Mouse (Mus musculus) retina, postnatal 1 day (tissue): ENCODE data around the gene Zfp74.
"Not testable (repeated sequence)": the region's sequence is repeated elsewhere in the genome, so short reads cannot be mapped to it uniquely, and the experiment has no call there.

ENCODE experiments used
- DNase-seq: peaks from one replicate; pipeline ENCODE4 v3.0.0-alpha.2; 2012

Zfp74 gene

DNA sequence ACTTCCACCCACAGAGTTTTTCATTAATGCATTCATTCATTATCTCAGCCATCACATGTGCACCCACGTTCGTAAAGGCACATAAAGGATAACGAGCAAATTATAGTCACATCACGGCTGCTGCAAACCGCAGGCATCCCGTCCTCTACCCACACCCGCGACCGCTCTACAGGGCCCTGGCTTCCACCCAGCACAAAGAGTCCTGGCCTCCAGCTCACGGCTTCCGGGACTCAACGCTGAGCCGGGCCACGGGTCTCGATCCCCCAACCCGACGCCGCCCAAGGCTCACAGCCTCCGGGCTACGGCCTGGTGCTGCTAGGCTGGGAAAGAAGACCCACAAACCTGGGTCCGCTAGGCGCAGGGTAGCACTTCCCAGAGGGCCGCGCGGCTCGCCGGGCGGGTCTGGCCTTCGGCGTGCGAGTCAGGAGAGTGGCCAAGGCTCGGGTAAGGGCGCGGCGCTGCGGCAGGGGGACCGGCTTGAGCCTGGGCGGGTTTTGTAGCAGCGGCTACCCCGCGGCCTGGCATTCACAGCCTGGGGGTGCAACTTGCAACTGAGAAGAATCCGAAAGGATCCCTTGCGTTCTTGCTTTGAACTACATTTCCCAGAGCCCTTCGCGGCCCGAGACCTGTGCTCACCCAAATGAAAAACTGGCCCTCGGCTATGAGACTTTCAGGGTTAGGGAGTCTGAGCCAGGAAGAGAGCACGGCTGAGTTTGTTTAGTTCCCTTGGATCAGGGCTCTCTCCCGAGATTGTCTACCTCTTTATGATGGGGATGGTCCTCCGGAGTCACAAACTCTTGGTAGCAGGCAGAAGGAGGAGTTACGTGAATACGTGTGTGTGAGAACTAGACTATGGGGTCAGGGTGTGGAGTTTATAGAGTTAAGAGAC lies at the start of gene Zfp74:
TSS of gene Zfp74 (minus strand) at position 577 of the 889 bp plus-strand sequence.
- peak; percentile 87 for DNase-seq

DNA sequence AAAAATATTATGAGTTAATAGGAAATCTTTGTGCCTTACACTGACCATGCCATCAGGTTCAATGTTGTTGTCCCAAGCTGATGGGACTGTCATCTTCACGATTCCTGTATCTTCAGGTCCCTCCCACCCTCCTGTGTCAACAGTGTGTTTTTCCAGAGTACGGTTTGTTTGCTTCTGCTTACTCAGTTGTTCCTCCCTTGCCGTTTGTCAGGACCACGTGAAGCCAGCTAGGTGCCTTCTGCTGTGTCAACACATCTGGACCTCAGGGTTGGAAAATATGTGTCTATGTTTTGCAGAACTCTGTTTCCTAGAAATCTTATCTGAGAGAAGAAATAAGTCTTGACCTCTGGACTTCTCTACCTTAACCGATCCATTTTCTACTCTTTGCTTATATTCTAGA lies 46.7 kb upstream of the Zfp74 start:
- no peak for DNase-seq

DNA sequence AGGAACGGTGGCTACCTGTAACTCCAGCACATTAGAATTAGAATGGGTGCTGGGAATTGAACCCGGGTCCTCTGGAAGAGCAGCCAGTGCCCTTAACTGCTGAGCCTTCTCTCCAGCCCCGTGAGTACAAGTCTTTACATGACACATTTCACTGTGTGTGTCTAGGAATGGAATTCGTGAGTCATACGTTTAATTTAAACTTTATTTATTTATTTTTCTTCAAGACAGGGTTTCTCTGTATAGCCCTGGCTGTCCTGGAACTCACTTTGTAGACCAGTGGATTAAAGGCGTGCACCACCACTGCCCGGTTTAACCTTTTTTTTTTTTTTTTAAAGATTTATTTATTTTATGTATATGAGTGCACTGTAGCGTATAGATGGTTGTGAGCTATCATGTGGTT lies 41.2 kb upstream of the Zfp74 start:
- no peak for DNase-seq

DNA sequence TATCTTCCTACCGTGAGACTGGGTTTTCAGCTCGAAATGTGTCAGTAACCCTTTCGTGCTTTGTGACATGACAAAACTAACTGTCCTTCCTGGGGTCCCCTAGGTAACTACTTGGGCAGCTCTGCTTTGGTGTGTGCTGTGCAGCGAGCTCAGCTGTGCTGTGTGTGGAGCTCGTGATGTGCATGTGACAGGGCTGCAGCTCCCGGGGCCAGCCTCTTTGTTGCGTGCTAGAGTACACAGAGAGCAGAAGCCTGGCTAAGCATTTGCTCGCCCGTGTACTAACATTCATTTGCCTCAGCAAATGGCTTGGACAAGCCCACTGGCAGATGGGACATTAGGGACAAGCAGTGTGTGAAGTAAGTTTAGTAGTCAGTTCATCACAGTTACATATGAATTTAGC lies 39.5 kb upstream of the Zfp74 start:
- DNase-seq: no peak

DNA sequence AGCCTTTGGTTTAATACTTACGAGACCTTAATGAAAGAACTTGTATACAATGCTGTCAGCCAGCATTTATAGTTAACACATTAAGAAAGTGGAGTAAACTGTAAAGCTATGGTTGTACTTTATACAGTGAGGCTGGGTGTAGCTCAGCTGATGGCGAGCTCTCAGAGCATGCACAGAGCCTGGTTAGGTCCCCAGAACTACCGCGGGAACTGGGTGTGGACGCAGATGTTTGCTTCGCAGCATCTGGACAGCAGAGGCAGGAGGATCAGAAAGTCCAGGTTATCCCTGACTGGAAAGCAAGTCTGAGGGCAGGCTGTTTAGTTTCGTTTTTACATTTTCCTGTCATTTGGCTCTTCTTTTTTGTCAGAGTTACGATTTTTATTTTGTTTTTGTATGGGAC lies 38.8 kb upstream of the Zfp74 start:
- no peak for DNase-seq

DNA sequence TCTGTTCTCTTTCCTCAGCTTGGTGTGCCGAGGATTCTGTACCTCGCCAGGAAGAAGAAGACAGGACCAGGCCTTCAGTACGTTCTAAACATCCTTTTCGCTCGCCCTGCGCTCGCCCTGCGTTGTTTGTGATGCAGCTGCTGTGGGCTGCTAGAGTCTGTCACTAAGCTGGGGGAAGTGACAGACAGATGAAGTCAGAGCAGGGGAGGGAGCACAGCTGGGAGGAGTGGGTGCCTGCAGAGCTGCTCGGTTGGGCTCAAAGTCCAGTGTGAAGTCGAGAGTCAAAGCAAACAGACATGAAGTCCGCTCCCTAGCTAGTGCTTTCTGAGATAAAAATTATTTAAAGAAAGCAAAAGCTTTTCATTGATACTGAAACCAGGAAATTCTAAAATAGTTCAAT lies 35.1 kb upstream of the Zfp74 start:
- DNase-seq: no peak

DNA sequence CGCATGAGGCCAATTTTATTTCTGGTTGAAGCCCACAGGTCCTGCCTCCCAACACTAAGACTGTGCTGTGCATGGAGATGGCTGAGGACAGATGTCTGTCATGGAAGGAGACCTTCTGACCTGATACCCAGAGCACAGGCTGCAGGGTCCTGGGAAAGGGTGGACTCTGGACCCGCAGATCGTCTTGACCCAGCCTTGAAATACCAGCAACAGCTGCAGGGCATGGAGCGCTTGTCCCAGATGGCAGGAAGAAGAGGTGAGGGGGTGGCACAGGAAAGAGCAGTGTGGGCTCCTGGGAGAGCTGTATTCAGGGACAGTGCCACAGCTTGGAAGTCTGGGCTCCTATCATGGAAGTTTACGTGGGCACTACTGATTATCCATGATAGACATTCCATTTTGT lies 33.7 kb upstream of the Zfp74 start:
- DNase-seq: no peak

DNA sequence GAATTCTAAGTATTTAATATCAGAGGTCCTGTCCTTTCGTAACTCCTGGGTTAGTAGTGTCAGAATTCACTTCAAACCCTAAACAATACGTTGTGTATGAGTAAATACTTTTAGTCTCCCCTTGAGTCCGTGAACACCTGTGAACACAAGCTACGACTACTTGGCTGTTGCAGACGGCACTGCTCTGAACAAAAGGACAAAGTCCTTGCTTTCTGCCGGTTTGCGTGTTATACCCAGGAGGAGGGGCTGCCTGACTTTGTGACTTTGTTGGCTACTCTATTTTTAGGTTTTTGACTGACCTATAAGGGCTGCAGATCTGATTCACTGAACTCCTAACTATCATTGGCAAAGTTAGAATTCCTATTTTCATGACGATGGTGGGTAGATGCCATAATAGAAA lies 32.2 kb upstream of the Zfp74 start:
- DNase-seq: no peak

DNA sequence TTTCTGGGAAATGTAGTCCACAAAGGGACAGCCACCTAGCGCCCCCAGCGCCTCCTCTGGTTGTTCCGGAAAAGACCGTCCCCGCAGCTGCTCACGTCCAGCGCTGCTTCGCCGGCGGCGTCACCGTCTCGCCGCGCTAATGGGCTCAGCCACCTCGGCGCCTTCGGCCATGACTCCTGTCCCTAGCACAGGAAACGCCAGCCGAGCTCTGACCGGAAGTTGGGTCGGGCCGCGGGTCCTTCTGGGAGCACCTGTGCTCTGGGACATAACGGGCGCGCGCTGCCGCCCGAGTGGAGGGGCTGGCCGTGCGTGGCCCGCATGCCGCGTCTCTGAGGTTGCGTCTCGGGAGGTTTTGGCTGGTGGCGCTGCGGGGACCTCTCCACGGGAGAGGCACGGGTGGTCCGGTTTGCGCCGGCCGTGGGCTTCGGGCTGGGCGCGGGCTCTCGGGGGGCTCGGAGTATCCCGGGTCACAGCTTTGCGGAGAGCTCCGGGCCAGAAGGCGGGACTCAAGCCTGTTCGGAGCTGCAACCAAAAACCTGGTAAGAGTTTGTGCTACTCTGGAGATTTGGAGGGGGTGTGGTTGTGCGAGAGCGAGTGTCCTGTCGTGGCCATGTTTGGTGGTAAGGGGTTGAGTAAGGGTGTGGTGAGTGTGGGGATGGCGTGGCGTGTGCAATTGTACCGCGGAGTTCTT lies 29.9 kb upstream of the Zfp74 start, which contains the start of gene Zfp568:
TSS of gene Zfp568 (plus strand) at position 266 of the 691 bp plus-strand sequence.
- DNase-seq: peak; percentile 97

DNA sequence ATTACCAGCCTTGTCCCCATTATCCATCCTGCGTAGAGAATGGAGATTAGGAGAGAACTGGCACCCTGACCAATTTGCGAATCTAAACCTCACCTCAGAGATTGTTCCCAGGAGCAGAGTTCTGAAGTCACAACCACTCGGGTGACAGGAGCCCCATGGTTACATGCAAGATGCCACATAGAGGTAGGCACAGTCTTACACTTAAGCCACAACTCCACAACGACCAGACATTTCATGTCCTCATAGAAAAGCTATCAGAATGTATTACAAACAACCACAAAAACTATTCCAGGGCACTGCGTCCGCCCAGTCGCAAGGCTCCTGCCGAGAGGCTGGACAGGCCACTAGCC lies 29.4 kb upstream of the Zfp74 start:
- no peak for DNase-seq

DNA sequence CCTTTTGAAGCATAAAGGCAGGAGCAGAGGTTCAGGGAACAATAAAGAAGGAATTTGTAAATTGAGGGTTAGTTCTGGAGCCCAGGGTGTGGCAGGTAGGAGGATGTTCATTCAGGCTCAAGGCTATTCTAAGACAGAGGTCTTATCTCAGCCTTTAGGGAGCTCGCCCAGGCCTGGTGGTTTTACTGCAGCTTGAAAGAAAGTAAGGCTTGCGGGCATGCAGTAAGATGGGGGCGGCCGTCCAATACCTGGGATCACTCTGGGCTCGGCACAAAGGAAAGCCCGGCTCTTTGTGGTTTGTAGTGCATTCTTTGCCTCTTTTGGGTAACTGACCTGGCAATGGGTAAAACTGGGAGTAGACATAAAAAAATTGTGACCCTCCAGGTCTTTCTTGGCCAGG lies 29.0 kb upstream of the Zfp74 start:
- DNase-seq: no peak

DNA sequence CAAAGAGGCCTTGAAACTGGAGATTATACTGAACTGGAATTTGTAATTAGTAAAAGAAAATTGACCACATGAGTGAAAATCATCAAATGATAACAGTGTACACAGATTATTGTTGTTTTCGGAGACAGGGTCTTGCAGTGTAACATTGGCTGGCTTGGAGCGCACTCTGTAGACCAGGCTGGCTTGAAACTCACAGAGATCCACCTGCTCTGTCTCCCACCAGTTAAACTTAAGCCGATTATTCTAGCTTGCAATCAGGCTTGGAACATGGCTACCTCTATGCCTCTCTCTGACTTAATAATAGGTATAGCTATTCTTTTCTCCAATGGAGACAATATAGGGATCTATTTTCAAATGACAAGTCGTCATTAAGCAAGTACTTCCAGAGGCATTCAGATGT lies 28.5 kb upstream of the Zfp74 start:
- DNase-seq: peak; percentile 11

DNA sequence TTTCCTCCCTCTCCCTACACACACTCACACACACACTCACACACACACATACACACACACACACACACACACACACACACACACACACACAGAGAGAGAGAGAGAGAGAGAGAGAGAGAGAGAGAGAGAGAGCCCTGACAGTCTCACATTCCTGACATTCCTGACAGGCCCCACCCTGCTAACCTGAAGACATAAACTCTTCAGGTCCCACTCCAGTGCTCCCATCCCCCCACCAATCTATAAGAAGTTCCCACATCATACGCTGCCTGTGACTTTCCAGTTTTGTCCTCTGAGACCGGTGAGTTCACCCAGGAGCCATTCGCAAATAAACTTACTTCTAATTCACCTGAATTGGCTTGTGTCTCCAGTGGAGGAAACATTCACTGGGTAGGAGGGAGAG lies 28.0 kb upstream of the Zfp74 start:
- DNase-seq: no peak

DNA sequence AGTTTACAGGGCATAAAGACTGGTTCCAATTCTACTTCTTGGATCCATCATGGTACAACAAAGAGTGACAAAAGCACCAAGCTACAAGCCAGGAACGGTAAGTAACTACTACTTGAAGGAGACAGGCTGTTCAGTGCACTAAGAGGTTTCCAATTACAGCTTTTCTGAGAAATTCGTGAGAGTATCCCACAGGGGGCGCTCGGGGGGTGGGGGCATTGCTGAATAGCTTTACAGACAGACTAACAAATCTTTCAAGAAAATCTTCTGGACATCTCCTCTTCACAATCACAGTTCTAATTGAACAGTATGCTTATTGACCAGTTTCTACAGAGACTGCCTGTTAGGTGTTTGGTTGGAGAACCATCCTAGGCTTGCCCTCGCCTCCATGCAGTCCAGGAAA lies 27.6 kb upstream of the Zfp74 start:
- DNase-seq: no peak

DNA sequence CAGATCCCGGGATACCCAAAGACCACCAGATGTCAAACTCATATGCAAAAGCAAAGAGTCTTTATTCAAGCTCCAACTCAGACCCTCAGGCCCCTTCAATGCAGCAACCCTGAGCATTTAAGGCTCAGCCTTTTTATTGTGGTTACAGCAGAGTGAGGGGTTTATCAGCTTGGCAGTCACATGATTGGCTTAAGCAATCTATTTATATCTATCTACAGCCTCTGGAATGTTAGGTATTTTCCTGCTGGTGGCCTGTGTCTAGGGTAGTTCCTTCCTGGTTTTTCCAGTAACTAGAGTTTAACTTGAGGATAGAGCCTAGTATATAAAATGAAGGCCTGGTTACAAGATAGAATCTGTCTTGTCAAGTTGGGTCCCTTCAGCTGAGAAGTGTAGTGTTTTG lies 26.9 kb upstream of the Zfp74 start:
- DNase-seq: no peak

DNA sequence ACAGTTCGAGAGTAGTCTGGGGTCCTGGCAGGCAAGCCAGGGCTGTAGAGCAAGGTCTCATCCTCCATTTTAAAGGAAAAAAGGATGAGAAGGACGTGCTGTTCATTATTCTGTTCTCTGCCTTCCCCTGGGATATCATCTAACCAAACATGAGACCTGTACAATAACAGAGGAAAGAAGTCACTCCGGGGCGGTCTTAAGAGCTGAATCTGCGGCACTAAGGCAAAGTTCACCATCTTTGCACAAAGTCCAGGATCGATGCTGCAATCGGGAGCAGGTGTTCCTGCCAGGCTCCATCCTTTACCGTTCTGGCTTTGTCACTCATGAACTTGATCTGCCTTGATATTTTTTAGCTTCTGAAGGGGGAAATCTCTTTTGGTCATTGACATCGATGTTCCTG lies 16.8 kb upstream of the Zfp74 start:
- DNase-seq: no peak

DNA sequence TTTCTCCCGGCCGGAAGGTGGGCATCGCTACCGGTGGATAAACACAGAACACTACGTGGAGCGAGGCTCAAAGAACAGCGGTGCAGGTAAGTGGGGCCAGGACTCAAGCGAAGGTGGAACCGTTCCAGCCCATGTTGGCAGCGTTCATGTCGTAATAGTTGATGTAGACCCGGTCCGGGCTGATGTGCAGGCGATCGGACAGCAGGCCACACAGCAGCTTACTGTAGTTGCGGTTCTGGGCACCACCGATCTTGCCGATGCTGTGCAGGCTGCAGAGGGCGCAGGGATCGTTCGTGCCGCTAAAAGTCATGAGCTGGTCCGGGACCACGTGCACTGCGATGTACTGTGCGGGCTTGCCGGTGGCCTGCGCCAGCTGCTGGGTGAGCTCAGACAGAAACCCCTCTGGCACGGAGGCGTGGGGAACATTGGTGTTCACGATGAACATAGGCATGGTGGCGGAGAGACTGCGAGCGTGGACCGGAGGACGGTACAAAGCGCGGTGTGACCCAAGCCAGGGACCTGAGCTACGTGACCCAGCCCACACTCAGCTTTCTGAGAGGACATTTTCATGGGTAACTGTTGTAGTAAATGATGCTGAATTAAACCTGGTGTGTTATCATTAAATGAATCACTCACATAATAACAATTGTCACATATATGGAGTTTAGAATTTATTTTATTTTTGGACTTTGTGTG lies 11.4 kb upstream of the Zfp74 start:
- DNase-seq: not testable (repeated sequence)

DNA sequence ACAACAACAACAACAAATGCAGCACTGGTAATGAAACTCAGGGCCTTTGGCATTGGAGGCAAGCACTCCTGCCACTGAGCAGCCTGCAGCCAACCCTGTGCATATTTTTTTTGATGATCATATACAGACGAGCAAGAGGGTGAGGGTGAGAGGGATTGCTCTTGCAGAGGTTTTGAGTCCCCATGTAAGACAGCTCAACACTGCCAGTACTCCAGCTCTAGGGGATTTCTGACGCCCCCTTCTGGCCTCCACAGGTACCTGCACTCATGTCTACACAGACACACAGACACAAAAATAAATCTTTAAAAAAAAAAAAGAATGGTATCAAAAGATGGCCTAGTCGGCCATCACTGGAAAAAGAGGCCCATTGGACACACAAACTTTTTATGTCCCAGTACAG lies 5.1 kb upstream of the Zfp74 start:
- DNase-seq: no peak

DNA sequence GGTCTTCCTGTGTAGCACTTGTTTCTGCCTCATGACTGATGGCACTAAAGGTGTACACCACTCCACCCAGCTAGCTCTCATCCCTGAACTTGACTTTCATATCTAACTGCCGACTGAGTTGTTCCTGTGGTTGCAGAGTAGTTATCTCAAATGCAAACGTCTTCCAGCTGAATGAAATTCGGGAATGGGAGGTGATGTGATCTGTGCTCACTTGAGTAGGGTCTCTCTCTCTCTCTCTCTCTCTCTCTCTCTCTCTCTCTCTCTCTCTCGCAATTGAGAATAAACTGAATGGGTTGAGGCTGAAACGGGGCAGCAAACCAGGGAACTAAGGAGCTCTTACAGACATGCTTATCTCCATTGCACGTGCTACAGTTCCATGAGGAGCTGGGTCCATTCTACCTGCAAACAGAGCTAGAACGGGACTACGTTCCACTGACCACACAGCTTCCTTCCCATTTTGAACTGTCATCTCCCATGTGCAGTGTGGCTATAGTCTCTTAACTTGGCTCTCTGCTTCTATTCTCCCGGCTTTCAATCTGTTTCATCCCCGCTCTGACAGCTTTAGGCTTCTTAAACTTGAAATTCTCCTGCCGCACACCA lies 4.3 kb upstream of the Zfp74 start:
- no peak for DNase-seq

DNA sequence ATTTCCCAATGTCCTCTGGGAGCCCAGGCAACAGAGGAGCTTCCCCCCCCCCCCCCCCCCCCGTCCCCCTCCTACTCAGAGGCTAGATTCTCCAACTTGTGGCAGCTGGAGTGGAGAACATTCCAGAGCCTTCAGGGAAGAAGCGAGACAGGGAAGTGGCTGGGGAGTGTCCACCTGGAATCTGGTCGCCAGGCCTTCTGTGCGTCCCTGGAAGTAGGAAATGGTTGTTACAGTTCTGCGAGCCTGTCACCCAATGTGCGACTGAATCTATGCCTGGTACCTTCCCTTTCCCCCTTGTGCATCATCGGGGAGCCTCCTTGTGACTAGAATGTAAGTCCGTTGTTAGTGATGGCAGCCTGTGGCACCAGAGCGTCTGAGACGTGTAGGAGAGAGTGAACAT lies 2.4 kb upstream of the Zfp74 start:
- no peak for DNase-seq

DNA sequence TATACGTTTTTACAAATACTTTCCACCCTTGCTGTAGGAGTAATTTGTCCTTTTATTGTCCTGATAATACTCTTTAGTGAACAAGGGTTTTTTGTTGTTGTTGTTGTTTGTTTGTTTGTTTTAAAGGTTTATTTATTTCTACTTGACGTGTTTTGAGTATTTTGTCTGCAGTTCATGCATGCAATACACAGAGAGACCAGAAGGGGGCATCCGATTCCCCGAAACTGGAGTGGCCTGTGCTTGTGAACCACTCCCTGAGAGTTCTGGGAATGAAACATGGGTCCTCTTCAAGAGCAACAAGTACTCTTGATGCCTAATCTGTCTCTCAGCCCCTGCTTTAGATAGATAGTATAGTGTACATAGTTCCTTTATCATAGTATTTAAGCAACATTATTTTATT lies 842 bp upstream of the Zfp74 start:
- DNase-seq: peak; percentile 79

DNA sequence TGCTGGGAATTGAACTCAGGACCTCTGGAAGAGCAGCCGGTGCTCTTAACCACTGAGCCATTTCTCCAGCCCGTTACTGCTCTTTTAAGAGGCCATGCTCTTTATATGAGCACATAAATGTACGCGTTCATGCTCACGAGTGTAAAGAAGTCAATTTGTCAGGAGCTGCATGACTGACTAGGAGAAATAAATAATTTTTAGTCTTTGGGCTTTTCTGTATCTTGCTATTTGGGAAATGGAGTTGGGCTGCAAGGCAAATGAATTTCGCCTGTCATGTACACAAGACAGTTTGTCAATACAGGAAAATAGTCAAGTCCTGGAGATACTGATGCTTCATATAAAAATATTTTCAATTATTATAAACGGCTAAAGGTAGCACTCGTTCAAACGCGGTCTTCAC lies 803 bp downstream of the Zfp74 start:
- DNase-seq: no peak

DNA sequence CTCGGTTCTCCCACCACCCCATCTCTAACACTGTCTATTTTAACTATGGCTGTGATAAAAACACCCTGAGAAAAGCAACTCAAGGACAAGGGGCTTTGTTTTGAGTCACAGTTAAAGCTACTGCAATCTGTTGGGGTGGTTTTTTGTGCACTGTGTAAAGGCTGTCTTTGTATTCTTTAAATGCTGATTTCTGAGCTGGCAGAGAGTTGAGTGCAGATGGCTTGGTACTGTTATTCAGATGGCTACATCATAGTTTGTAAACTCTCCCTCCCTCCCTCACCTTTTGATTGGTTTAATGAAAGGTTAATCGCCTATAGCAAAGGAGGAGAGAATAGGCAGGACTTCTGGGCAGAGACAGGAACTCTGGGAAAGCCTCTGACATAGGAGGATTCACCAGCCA lies 9.7 kb downstream of the Zfp74 start:
- DNase-seq: no peak

DNA sequence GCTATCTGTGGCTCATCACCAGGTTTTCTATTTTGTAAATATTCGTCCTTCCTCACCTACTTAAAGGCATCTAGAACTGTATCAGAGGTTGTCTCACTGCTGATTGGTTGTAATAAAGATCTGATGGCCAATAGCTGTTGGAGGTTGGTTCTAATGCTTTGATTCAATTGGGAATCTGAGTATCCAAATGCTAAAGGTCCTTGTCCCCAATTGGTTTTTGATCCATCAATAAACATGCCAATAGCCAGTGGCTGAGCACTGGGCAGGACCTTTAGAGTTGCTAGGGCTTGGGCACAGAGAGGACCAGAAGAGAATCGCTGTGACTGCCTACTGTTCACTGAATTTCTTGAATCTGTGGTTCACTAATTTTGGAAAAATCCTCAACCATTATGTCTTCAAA lies 10.2 kb downstream of the Zfp74 start:
- no peak for DNase-seq
